Mouse (Mus musculus) mesoderm, embryonic 11.5 days (tissue): ENCODE results near the gene Atp7a.
A peak's percentile ranks its signal among the peaks of the same experiment; 100 is the strongest.
"Not testable (repeated sequence)": the region's sequence is repeated elsewhere in the genome, so short reads cannot be mapped to it uniquely, and the experiment has no call there.

Experiments
- DNase-seq: peaks from one replicate; pipeline ENCODE4 v3.0.0-alpha.2; 2012; ENCODE audit warnings: low read depth, low spot score

Gene Atp7a

GRCm38 (mm10) chrX:106026418-106027342 lies at the start of gene Atp7a:
Gene Atp7a (plus strand): TSS chrX:106027276.
- DNase-seq, result peak; percentile 96

- no peak for DNase-seq
Measured at GRCm38 (mm10) chrX:106001605-106002004, 25.5 kb upstream of the Atp7a start.

GRCm38 (mm10) chrX:106010762-106011161 lies 16.3 kb upstream of the Atp7a start:
- no peak for DNase-seq

- peak; percentile 93 for DNase-seq
Measured at GRCm38 (mm10) chrX:106011465-106012159, 15.5 kb upstream of the Atp7a start, which contains the start of gene Magt1. Gene Magt1 (minus strand): TSS chrX:106011906.

GRCm38 (mm10) chrX:106012559-106012958 lies 14.5 kb upstream of the Atp7a start:
- DNase-seq, result no peak

- peak; percentile 71 for DNase-seq
Measured at GRCm38 (mm10) chrX:106013217-106013616, 13.9 kb upstream of the Atp7a start.

GRCm38 (mm10) chrX:106014741-106015377 lies 12.2 kb upstream of the Atp7a start:
- DNase-seq, result not testable (repeated sequence)

GRCm38 (mm10) chrX:106015571-106016322 lies 11.3 kb upstream of the Atp7a start, which contains the start of gene Cox7b:
Gene Cox7b (plus strand): TSS chrX:106015700.
- peak; percentile 92 for DNase-seq

GRCm38 (mm10) chrX:106017102-106017501 lies 10.0 kb upstream of the Atp7a start:
- no peak for DNase-seq

GRCm38 (mm10) chrX:106017516-106017915 lies 9.6 kb upstream of the Atp7a start:
- no peak for DNase-seq

GRCm38 (mm10) chrX:106027343-106027674 lies 233 bp downstream of the Atp7a start:
- DNase-seq, result no peak

- no peak for DNase-seq
Measured at GRCm38 (mm10) chrX:106030176-106030575, 3.1 kb downstream of the Atp7a start.

GRCm38 (mm10) chrX:106031124-106031523 lies 4.0 kb downstream of the Atp7a start:
- no peak for DNase-seq

GRCm38 (mm10) chrX:106035727-106036126 lies 8.7 kb downstream of the Atp7a start:
- no peak for DNase-seq

- DNase-seq, result no peak
Measured at GRCm38 (mm10) chrX:106037185-106037752, 10.2 kb downstream of the Atp7a start.

GRCm38 (mm10) chrX:106043863-106044617 lies 17.0 kb downstream of the Atp7a start:
- no peak for DNase-seq

GRCm38 (mm10) chrX:106045455-106045854 lies 18.4 kb downstream of the Atp7a start:
- DNase-seq, result peak; percentile 73

- DNase-seq, result no peak
Measured at GRCm38 (mm10) chrX:106045928-106046327, 18.9 kb downstream of the Atp7a start.

GRCm38 (mm10) chrX:106048191-106048590 lies 21.1 kb downstream of the Atp7a start:
- peak; percentile 57 for DNase-seq

- DNase-seq, result not testable (repeated sequence)
Measured at GRCm38 (mm10) chrX:106077858-106078257, 50.8 kb downstream of the Atp7a start.
